Mouse (Mus musculus): ENCODE measurements around the gene Safb2.

- TF ChIP-seq CTCF (IDR thresholded peaks at IDR 0.05; ENCODE audit: low read depth, low read length) (no peak), POLR2A (IDR thresholded peaks at IDR 0.05; ENCODE audit: insufficient read depth, low read length) (no peak)
Measured at GRCm38 (mm10) chr17:56593527-56594271, 9.3 kb upstream of the Safb2 start.
